Mouse (Mus musculus) small intestine, adult 2 months (tissue): ENCODE data around the gene Kdm1a.

ENCODE experiments used
- CTCF ChIP-seq: fragments of 200-500 bp; IDR thresholded peaks from 2 replicates; pipeline ENCODE4 v1.5.1; 2012; ENCODE audit warnings: low read depth, mild to moderate bottlenecking, control low read depth, inconsistent platforms, low read length, moderate library complexity, mixed read lengths; ENCODE audit not compliant: insufficient replicate concordance, insufficient read length; ENCODE audit errors: extremely low read depth
- POLR2A ChIP-seq: fragments of 200-500 bp; IDR thresholded peaks from 2 replicates; pipeline ENCODE4 v1.6.1; 2012; ENCODE audit warnings: low read depth, mild to moderate bottlenecking, control low read depth, inconsistent platforms, low read length, moderate library complexity

- no peak for TF ChIP-seq CTCF
- no peak for TF ChIP-seq POLR2A
These were observed 80.6 kb downstream of the Kdm1a start for GRCm38 (mm10) chr4:136521898-136522297.
